Mouse (Mus musculus): ENCODE data around the gene Pask.

The Pask gene

DNA sequence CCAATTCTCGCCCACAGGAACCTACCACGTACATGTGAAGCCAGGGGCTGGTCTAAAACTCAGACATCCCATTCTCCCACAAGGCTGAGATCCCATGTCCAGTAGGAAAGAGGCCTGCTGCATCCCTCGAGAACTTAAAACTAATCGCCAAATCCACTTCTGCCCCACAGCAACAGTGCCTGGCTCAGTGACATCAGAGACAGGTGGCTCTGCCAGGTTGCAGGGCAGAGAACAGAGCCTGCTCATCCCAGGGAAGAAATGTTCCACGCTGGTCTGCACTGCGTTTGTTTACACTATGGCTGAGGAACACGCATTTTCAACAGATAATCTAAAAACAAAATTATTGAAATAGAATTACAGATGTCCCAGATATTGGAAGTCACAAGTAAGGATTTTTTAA lies 66.2 kb downstream of the Pask start:
- no peak for DNase-seq (ENCODE audit: low spot score)

DNA sequence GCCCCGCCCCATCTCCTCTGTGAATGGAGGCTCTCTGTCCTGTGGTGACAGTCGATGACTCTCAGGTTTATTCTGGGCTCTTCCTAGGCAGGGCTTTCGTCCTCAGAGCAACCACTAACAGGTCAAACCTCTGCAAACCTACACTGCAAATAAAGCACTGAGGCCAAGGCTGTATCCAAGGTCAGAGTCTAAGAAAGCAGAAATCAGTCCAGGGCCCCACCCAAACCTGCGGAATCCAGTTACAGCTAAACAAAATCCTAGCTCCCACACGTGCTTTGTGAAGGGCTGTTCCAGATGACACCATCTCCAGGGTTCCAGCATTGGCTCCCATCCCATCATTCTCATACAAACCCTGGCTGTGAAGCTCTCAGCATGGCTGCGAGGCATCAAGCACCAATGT lies 67.7 kb downstream of the Pask start:
- no peak for DNase-seq (ENCODE audit: low spot score)

DNA sequence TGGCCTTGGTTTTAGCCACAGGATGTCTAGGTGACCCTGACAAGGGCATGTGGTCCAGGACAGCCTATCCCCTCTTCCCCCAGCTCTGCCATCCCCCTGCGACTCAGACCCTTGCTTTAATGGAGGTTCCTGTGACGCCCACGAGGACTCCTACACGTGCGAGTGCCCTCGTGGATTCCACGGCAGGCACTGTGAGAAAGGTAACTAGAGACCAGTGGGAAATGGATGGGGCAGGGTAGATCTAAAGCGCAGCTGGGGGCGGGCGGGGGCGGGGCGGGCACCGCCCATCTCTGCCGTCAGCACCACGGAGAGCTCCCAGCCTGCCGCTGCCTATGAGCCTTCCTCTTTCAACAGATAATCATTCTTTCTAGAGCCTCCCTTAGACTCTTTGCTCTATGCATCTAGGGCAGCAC lies 70.9 kb downstream of the Pask start:
- DNase-seq (ENCODE audit: low spot score), result no peak

DNA sequence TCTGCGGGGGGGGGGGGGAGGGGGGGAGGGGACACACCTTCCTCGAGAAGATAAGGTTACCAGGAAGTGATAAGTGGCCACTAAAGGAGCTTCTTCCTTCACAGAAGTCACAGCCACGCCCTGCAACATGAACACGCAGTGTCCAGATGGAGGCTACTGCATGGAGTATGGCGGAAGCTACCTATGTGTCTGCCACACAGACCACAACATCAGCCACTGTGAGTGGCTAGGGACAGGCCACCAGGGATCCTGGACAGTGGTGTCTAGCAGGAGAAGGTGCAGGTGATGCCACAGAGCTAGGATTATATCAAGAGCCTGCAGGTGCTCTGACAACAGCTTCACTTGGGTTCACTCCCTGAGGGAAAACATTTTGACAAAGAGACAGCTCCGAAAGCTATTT lies 71.5 kb downstream of the Pask start:
- no peak for DNase-seq (ENCODE audit: low spot score)

DNA sequence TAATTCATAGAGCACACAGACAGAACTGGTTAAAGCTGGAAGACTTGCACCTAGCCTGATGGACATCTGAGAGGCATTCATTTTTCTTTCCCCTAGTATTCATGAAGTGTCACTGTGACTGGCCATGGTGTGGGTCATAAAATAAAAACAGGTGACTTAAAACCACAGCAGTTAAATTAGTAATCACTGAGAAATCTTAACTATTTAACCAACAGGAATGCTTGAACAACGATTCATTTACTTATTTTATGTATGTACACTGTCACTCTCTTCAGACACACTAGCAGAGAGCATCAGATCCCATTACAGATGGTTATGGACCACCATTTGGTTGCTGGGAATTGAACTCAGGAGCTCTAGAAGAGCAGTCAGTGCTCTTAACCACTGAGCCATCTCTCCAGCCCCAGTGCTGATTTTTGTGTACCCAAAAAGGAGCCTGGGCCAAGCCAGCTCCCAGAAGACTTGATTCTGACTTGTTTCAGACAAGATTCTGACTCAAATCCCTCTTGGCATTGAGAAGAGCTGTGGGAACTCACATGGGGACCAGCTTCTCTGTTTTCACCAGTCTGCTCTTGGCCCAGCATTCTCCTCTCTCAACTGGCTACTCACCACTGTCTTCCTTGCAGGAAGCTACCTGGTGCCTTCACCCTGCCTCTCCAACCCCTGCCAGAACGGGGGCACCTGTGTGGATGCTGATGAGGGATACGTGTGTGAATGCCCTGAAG lies 72.6 kb downstream of the Pask start:
- DNase-seq (ENCODE audit: low spot score), result no peak

DNA sequence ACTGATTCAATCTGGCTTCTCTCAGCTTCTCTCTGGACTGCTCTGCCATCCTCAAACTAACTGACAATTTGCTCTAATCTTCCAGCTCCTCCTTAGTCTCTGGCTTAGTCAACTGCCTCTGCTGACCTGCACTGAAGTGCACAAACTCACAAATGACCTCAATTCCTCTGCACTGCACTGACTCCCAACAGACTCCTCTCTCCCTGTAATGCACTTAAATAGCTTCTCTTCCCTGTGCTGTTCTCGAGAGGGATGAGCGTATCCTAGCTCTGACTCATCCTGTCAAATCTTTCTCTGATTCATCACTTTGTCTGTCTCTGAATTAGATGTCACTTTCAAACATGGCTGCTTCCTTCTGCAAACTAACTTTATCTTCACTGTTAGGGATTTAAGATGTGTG lies 75.0 kb downstream of the Pask start:
- no peak for DNase-seq (ENCODE audit: low spot score)

DNA sequence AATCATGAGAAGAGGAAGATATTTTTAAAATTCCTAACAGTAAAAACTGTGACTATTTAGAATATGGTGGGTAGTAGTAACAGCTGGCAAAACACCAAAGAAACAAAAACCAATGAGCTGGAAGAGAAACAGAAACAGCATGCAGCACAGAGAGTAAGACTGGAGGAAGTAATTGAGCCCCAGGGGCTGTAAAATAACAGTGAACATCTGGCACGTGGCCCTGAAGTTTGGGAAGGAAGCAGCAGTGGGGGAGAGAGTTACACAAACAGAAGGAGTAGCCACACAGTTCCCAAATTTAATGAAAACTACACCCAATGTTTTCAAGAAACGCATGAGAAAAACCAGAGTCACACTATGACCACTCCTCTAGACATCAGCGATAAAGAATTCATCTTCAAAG lies 76.1 kb downstream of the Pask start:
- peak; percentile 19 for DNase-seq (ENCODE audit: low spot score)

Data from MN1 (cell line).